Mouse (Mus musculus) granulocyte monocyte progenitor cell, adult 5-6 weeks (primary cell): ENCODE measurements around the gene Tspo. TPM values are rescaled to one million over a fixed set of nuclear protein-coding genes. Genes with fewer than 3 reads are reported as not detected.

Source experiments
- ATAC-seq: replicated peaks from 2 replicates; pipeline ENCODE4 v1.8.0; 2016; ENCODE audit warnings: mild to moderate bottlenecking, moderate TSS enrichment, inconsistent platforms; ENCODE audit not compliant: poor library complexity, severe bottlenecking
- total RNA-seq, 2 experiments: library from RNA; stranded (forward) in 1 of 2; stranded (reverse) in 1 of 2; fragments of 200-712, 200-1000 nt in 1 of 2; fragments of >200 nt in 1 of 2; fragmentation: Nextera tagmentation in 1 of 2; gene quantifications; 2 replicates each; pipeline ENCODE4 v1.2.3; 2014 to 2017

Tspo gene
- total RNA-seq (2014; fragmentation: Nextera tagmentation) (204 and 312 TPM in 2 replicates), total RNA-seq (2017) (119 and 155 TPM in 2 replicates)

DNA sequence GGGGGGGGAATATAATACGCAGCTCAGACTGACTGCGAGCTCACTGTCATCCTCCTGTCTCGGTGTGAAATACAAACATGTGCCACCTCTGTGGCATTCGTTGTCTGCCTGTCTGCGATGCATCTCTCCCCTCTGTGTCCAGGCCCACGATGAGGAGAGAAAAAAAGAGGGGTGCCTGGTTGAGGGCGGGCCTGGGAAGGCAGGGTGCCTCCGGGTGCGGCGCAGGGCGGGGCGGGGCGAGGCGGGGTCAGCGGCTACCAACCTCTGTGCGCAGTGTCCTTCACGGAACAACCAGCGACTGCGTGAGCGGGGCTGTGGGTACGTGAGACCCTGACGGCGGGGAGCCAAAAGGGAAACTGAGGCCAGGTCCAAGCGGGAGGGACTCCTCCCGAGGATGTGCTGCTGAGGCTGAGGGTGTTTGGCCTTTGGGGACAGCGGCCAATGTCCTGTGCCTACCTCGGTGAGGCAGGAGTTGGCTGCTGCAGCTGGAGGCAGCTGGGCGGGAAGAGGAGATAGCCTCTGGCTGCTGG is at the start of gene Tspo, which contains the start of gene Mcat:
Gene Tspo (plus strand): TSS at position 266 of the 530 bp plus-strand sequence.
Gene Mcat (minus strand): TSS at position 461 of the 530 bp plus-strand sequence.
- peak; percentile 60 for ATAC-seq

DNA sequence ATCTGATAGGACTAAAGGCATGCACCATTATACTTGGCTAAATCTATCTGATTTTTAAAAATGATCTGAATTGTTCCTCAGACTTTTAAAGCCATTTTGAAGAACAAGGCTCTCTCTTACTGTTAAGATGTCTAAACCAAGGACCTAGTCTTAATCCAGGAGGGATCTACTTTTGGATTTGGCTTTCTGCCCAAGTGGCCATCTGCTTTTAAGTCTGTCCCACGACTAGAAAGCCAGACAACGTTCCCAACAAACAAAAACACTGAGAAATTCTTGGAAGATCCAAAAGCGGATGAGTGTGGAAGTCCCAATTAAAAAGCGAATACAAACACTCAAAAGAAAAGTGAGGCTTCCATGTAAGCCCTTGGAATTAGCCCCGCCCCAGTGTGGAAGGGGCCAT is 48.4 kb upstream of the Tspo start:
- ATAC-seq: no peak

DNA sequence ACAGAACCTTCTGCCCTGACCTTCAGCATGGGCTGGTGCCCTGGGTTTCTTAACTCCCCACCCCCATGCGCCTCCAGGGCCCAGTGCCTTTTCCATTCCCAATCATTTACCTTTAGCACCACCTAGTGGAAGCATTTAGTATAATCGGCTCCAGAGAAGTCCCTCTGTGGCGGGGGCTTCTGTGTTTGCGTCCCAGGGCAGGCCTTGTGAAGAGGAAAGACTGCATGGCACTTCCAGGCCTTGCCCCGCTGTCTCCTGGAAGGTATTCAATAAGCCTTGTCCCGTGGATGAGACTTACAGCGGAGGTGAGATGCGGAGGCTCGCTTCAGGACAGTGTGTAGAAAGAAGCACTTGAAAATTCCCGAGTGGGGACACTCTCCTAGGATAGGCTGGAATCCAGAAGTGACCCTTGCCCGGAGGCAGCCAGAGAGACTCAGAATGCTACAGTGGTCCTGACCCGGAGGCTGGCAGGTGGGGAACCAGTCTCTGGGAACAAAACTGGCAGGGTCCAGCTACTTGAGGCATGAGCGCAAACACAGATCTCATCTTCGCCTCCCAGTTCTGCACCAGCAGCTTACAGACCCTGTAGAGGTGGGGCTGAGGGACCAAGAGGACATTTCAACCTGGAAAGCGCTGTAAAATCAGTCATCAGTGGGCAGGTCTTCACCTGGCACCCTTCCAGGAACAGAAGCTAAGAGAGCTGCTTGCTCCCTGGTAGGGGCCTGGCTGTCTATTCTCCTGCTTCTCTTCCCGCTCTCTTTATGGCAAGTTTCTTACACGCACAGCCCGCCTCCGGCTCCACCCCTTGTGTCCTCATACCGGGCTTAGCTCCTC is 45.0 kb upstream of the Tspo start:
- peak; percentile 93 for ATAC-seq

DNA sequence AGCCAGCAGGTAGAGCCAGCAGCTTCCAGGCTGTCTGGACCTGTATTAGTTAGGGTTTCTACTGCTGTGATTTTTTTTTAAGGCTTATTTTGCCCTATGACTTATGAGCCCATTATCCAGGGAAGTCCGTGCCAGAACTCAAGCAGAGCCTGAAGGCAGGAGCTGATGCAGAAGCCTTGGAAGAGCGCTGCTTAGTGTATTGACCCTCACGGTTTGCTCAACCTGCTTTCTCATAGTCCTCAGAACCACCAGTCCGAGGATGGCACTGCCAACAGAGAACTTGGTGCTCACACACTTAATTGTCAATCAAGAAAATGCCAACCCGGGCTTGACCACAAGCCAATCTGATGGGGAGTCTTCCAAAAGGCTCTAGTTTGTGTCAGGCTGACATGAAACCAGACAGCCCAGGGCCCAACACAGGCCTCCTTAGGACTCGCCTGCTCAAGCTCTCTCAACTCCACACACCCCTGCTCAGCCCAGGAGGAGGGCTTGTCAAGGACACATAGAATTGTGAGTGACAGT is 42.5 kb upstream of the Tspo start:
- no peak for ATAC-seq

DNA sequence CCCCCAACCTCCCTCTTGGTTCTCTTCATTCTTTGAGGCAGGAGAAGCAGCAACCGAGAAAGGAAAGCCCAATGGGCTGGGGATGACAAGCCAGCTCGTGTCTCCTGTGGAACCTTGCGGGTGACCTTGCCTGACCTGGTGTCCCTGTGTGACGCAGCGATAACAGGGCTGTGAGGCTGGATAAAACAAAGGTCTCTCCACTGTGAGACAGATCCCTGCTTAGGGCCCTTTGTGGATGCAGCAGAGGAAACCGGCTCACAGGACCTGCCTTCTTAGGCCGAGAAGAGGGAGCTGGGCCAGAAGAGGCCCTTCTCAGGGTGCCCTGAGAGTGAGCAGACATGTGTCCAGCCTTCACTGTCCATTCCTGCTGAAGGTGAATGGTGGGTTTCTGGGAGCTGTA is 40.2 kb upstream of the Tspo start:
- no peak for ATAC-seq

DNA sequence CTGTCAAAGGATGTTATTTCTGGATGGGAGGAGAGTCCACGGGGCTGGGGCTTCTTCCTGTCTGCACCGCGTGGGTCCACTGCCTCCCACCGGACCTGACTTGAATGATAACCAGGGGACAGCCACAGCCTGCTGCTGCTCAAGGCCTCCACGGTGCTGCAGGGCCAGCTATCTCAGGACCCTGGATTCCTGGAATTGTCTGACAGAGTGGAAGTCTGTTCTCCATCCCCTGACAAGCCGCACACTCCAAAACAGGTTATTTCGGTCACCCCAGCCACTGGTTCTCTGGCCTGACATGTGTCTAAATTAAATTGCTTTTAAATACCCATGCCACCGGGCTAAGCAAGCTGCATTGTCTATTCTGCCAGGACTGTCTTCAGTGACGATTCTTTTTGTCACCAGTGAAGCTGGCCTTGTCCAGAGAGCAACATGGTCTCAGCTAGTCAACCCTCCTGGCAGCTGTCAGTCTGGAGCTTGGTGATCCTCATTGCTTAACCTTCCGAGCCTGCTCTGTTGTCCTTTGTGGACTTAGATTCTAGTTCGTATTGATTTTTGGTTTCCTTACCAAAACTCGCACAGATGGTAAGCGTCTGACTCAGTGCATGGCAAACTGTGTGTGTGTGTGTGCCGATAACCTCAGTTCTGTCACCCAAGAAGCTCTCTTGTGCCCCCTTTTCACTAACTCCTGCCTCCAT is 39.6 kb upstream of the Tspo start:
- ATAC-seq: no peak

DNA sequence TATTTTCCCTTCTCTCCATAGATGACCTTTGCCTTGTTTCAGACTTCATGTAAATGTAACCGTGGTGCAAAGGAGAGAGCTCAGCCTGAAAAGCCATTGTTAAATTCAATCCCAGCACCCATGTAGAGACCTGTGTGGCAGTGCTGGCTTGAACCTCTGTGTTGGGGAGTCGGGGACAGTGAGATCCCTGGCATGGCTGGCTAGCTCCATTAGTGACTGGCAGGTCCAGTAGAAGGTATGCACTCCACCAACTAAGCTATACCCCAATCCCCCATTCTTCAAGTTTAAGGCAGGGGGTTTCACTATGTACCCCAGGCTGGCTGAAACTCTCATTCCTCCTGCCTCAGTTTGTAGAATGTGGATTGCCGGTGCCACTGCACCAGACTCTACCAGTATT is 39.1 kb upstream of the Tspo start:
- ATAC-seq: no peak

DNA sequence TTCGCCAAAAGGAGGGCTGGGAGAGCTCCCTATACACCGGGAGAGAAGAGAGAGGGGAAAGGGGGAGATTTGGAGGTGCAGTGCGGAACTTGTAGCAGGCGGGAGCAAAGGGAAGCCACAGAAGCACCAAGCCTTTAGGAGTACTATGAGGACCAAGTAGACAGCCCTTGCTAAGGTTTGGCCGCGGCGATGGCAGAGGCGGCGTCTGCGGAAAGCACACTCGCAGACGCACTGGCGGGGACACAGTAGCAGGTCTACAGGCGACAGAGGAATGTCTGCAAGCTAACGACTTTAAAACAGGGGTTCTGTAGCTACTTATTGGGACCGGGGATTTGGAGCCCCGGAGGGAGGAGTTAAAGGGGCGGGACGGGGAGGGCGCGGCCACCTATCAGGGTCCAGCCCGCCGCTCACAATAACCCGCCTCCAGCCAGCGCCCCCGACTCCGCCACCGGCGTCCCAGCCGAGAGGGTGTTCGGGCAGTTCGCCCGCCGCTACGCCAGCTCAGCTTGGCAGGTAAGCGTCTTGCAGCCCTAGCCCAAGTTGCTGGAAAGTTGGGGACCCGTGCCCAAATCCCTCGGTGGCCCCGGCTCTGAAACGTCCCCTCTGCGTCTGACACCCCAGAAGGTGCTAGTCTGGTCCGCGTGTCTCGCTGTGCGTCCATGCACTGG is 36.8 kb upstream of the Tspo start, which contains the start of gene Bik:
Gene Bik (plus strand): TSS at position 439 of the 668 bp plus-strand sequence.
- ATAC-seq: peak; percentile 83

DNA sequence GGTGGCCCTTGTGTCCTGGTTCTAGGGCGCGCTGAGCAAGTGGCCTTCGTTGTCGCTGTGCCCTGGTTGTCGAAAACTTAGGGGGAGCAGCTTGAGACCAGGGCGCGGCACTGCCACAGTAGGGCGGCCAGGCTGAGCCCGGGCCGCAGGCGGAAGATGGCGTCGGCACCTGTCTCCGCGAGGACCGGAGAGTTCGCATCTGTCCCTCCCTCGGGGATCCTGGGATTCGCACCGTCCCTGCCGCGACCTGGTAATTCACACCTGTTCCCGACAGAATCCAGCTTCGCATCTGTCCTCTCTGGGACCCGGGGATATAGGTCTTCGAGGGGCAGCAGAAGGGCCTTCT is 36.3 kb upstream of the Tspo start:
- no peak for ATAC-seq

DNA sequence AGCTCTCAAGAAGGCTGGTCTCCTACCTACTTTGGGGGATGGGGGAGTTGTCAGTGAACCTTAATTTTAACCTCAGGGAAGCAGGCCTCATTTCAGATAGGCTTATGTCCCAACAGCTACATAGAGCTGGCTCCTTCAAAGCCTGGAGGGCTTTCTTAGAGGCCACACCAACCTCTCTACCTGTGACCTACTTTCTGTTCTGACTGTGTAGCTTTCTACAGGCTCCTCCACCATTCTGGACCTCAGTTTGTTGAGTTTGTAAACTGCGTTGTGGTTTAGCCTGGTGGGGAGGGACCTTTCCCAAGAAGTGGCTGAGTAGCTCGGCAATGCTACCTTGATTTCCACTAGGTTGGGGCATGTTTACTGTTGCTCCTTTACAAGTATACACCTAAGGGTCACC is 35.6 kb upstream of the Tspo start:
- ATAC-seq: no peak

DNA sequence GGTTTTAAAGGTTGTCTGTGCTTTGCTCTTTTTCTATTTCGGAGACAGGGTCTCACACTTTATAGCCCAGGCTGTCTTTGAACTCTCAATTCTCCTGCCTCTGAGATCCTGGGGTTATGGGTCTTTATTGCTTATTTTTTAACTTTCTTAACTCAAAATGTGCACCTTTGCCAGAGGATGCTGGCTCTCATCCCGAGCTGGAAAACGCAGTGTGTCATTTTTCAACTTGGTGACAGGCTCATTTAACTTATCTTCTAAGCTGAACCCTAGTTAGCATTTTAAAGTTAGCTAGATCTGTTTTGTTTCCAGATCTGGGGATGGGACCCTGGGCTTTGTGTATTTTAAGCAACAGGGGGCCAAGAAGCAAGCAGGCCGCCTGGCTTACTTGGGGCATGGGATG is 34.5 kb upstream of the Tspo start:
- no peak for ATAC-seq

DNA sequence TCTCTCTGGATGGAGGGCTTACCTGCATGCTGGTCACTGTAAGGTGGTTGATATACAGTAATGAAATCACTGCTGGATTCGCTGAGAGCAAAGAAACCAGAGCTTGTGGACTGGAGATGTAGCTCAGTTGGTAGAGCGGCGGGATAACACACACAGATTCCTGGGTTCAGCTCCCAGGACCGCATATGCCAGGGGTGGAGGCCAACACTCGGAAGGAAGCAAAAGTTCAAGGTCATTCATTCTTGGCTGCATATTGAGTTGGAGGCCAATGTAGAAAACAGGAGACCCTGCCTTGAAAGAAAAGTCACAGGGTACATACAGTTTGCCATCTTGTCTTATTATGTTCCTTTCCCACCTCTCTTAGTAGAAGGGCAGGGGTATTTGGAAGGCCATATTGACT is 33.6 kb upstream of the Tspo start:
- no peak for ATAC-seq

DNA sequence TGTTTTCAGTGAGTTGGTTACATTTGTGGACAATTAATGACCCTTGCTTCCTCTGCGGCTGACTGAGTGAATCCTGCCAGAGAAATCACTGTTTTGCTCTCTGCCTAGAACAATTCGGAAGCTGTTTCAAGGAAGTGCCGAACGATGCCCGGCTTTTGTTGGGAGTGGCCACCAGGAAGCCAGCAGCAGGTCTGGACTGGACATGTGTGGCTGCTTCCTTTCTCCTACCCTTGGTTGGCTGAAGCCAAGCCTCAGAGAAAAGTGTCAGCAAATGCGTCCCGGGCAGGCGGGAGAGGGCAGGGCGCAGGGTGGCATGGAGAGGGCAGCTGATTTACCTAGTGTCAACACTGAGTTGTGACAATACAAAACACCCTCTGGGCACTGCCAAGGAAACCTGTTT is 33.2 kb upstream of the Tspo start:
- ATAC-seq: no peak

DNA sequence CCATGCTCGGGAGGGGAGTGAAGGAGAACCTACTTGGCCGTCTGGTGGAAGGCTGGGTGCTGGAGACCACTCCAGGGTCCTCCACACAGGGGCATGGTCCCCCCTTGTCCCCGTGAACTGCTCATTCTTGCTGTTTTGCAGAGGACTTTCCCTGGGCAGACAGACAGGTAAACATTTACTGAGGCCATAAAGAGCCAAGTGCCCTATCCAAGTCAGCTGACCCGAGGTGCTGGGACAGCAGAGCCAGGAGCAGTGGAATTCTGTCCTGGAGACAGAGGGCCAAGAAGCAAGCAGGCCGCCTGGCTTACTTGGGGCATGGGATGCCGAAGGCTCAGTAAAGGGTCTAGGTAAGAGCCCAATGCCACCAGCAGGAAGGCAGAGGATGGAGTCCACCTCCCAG is 32.7 kb upstream of the Tspo start:
- no peak for ATAC-seq

DNA sequence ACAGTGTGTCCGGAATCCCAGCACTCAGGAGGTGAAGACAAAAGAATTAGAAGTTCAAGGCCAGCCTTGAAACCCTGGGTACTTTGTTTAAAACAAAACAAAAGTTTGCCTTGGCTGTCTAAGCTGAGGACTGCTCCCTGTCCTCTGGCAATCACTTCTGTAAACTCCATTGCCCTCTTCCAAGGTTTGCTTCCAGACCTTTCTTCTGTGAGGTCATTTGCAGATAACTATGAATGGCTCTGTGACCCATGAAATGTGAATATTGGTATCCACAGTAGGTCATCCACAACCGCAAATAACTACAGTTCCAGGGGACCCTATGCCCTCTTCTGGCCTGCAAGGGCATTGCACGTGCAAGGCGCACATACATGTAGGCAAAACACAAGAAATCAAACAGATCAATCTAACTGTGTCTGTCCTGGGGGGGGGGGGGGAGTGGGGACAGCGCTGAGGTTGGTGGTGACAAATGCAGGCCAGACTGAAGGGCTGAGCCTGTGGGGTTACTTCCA is 31.4 kb upstream of the Tspo start:
- no peak for ATAC-seq

DNA sequence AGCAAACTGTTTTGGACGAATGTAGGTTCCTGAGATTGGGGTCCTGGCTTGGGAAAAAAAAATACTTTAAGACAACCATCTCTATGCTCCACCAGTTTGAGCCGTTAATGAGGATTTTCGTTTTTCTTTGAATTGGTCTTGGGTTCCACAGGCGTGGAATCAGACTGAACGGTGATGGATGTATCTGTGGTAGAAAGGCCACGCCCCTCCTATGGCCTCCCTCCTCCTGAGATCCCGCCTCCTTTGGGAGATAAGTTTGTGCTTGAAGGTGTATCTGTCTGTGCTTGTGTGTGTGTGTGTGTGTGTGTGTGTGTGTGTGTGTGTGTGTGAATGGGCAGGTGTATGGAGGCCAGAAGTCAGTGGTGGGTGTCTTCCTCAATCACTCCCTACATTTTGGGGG is 30.8 kb upstream of the Tspo start:
- no peak for ATAC-seq

DNA sequence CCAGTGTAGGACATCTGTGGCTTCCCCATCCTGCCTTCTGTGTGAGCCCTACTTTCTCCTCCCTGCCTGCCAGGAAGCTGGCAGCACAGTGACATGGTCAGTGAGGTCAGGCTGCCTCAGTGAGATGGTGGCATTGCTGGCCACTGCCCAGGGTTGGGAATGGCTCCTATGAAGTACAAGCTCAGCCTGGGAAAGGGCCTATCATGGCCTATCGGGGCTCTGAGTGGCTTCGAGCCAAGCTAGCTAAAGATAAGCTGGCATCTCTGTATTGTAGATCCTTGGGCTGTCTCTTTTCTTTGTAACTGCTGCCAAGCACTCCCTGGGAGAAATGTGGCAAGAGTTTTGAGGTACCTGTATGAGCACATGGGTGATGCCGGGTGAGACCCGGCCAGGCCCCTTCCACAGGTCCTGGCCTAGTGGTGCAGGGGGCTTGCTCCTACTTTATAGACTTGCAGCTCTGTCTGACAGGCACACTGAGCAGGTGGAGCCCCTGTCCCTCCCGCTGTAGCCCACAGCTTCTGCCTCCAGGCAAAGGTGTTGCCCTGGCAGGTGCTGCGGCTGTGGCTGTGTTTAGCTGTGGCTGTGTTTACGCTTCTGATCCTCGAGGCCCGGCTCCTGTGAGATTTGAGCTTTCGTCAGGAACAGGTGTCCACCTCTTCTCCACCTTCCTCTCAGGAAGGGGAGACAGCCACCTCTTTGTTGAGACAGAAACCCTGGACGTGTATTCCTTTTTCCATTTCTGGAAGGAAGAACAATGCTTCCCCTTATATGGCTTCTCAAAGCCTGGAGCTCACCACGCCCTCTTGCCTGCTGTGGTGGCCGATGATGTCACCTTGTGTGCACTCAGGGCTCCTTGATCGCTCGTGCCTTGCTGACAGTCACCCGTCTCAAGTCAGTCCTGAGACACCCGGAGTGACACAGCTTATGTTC is 28.2 kb upstream of the Tspo start:
- no peak for ATAC-seq

DNA sequence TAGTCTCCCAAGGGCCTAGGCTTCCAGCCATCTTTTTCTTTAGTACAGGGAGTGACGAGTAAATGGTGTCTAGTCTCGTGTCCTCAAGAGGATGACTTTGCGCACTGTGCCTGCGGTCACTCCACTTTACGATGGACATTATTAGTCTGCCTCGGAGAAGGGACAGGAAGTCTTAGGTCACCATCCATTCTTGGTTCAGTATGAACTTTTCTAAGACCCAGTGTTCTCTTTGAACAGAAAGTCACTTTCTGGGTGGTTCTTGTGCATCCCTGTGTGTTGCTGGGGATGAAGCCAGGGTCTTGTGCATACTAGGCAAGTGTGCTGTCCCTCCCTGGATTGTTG is 27.5 kb upstream of the Tspo start:
- ATAC-seq: no peak

DNA sequence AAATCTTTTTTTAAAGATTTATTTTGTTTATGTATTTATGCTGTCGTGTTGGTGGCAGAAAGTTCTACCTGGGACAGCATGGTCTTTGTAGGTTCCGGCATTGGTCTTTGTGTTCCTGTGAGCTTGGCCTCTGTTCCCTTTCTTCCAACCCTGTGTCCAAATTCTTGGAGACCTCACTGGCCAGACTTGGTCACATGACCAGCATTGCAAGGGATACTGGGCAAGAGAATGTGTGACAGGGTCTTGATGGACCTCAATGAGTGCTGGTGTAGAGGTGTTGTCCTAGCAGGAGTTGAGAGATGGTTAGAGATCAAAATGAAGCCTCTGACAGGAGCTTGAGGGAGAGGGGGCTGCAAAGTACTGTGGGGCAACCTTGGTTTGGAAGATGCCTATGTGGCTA is 24.5 kb upstream of the Tspo start:
- no peak for ATAC-seq

DNA sequence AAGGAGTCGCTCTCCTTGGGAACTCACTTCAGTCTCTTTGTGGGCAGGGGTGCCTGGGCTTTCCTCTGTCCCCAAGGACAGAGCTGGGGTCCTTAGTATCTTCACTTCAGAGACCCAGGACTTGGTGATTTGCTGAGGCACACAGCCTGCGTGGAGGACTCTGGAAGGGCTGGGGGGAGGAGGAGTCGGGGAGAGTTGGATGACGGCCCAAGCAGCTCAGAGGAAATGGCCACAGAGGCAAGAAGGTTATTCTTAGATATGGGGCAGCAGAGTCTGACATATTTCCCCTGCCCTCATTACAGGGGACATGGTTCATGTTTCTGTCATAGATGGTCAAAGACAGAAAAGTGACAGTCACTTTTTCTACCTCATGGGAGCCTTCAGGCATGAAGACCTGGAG is 23.5 kb upstream of the Tspo start:
- no peak for ATAC-seq
